Mouse (Mus musculus) adrenal gland (tissue): Measurements from ENCODE around the gene Hist1h3i.
"Not testable (repeated sequence)": the region's sequence is repeated elsewhere in the genome, so short reads cannot be mapped to it uniquely, and the experiment has no call there.

ENCODE experiments used
- intact Hi-C: fragments of 180-260 bp; cut with DNase I; formaldehyde crosslinking; loops from one replicate; pipeline ENCODE4 v1.15.1; 2025
- long read RNA-seq, 2 experiments: library from polyadenylated mRNA; unstranded; transcript quantifications; one replicate each; pipeline ENCODE4 v2.0.0; 2020; ENCODE audit warnings: borderline replicate concordance in 1 of 2; ENCODE audit not compliant: insufficient replicate concordance in 1 of 2

Hist1h3i gene
- long read RNA-seq, experiment 1: 0 reads
- long read RNA-seq, experiment 2: 0 reads

GRCm38 (mm10) chr13:21783255-21783617 is at the start of gene Hist1h3i:
Hist1h3i (minus strand) TSS chr13:21783370.
- intact Hi-C loops: no loop called here

- intact Hi-C loops: not testable (repeated sequence)
These were observed 48.5 kb upstream of the Hist1h3i start, which contains the start of gene Hist1h4n for GRCm38 (mm10) chr13:21831418-21832394. Hist1h4n (minus strand) TSS chr13:21832196.

- intact Hi-C loops: no loop called here
These were observed 47.2 kb upstream of the Hist1h3i start for GRCm38 (mm10) chr13:21830344-21830743.

- intact Hi-C loops: no loop called here
These were observed 45.3 kb upstream of the Hist1h3i start for GRCm38 (mm10) chr13:21828511-21828910.

GRCm38 (mm10) chr13:21820082-21820890 is 37.1 kb upstream of the Hist1h3i start:
- intact Hi-C loops: not testable (repeated sequence)

GRCm38 (mm10) chr13:21812092-21812491 is 28.9 kb upstream of the Hist1h3i start:
- intact Hi-C loops: not testable (repeated sequence)

GRCm38 (mm10) chr13:21811539-21811938 is 28.4 kb upstream of the Hist1h3i start, which contains the start of gene Hist1h4m:
Hist1h4m (plus strand) TSS chr13:21811746.
- intact Hi-C loops: not testable (repeated sequence)

GRCm38 (mm10) chr13:21811074-21811473 is 27.9 kb upstream of the Hist1h3i start:
- intact Hi-C loops: not testable (repeated sequence)

GRCm38 (mm10) chr13:21810073-21810472 is 26.9 kb upstream of the Hist1h3i start, which contains the start of the genes Hist1h2bq and Hist1h2ao:
Hist1h2bq (minus strand) TSS chr13:21810197.
Hist1h2ao (plus strand) TSS chr13:21810465.
- intact Hi-C loops: not testable (repeated sequence)

- intact Hi-C loops: not testable (repeated sequence)
These were observed 19.9 kb upstream of the Hist1h3i start for GRCm38 (mm10) chr13:21803058-21803457.

- intact Hi-C loops: not testable (repeated sequence)
These were observed 14.0 kb upstream of the Hist1h3i start for GRCm38 (mm10) chr13:21797163-21797562.

GRCm38 (mm10) chr13:21795584-21795983 is 12.4 kb upstream of the Hist1h3i start:
- intact Hi-C loops: no loop called here

- intact Hi-C loops: no loop called here
These were observed 7.6 kb upstream of the Hist1h3i start for GRCm38 (mm10) chr13:21790601-21791283.

GRCm38 (mm10) chr13:21789925-21790324 is 6.8 kb upstream of the Hist1h3i start:
- intact Hi-C loops: no loop called here

- intact Hi-C loops: no loop called here
These were observed 4.8 kb upstream of the Hist1h3i start for GRCm38 (mm10) chr13:21787760-21788593.

GRCm38 (mm10) chr13:21786899-21787629 is 3.9 kb upstream of the Hist1h3i start, which contains the start of the genes Hist1h2an and Hist1h2bp:
Hist1h2an (minus strand) TSS chr13:21787218.
Hist1h2bp (plus strand) TSS chr13:21787461.
- intact Hi-C loops: not testable (repeated sequence)

GRCm38 (mm10) chr13:21786189-21786898 is 3.2 kb upstream of the Hist1h3i start:
- intact Hi-C loops: no loop called here

GRCm38 (mm10) chr13:21784311-21784710 is 1.1 kb upstream of the Hist1h3i start:
- intact Hi-C loops: no loop called here
